Mouse (Mus musculus): ENCODE measurements at regions not wholly inside any gene's neighbourhood (a gene's known extent, or its start where the extent isn't known, plus 50 kb on each side); places are given as distances from the start of the nearest gene placed in this dataset.

DNA sequence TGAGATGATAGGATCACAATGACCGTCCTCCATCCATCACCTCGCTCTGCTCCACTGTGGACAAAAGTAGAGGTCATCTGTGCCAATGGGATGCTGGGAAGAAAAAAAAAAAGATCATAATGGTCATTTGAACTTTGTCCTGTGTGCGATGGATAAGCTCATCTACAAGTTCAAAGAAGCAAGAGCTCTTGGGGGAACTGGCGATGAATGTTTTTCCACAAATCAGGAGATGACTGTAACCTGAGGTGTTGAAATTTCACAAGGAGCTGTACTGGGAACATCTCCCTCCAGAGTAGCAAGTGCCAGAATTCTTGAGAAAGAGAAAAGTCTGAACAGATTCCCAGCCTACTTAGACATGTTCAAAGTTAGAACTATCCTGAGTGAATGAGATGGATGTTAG lies 287.0 kb downstream of the Tns3 start:
- H3K36me3 ChIP-seq (ENCODE audit: control insufficient read depth, insufficient read depth, low read length) = no peaks in the 10 kb centered on the region
- no peak overlapping the region for H3K4me2 ChIP-seq (ENCODE audit: low read length)
- no peak for ATAC-seq
- no peaks in the 10 kb centered on the region for H3K4me1 ChIP-seq (ENCODE audit: control insufficient read depth, insufficient read depth, low read depth, low read length)
- no peak overlapping the region for H3K9ac ChIP-seq (ENCODE audit: low read depth, low read length)
- WGBS = 81% methylated on average over 4 of the region's 4 CpGs
- H3K9me3 ChIP-seq (ENCODE audit: control insufficient read depth, low read length) = no peaks in the 10 kb centered on the region
- no peaks in the 10 kb centered on the region for H3K27me3 ChIP-seq (replicated peaks; ENCODE audit: control insufficient read depth, insufficient read depth, low read length)
- H3K27ac ChIP-seq (ENCODE audit: low read depth, low read length) = no peak overlapping the region
- H3K4me3 ChIP-seq (ENCODE audit: low read length) = no peak overlapping the region

DNA sequence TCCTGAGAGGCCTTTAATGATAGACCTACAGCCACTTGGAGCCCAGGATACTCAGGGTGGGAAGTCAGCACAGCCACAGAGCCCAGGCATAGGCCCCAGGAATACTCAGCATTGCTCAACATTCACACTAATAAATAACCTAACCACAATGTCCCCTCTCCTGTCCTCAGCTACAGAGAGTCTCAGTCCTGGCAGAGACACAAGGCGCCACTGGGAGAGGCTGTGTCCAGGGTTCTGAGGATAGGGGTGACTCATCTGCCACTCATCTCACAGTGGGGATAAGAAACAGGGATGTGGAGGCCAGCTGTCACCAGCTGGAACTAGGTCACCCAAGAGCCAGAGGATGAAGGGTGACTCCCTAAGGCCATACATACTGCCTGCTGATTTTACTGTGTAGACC lies 298.8 kb downstream of the Tns3 start:
- Histone ChIP-seq H3K4me1 (ENCODE audit: control insufficient read depth, insufficient read depth, low read depth, low read length) (no peaks in the 10 kb centered on the region), H3K9me3 (ENCODE audit: control insufficient read depth, low read length) (no peaks in the 10 kb centered on the region), H3K4me2 (ENCODE audit: low read length) (no peak overlapping the region), H3K36me3 (ENCODE audit: control insufficient read depth, insufficient read depth, low read length) (no peaks in the 10 kb centered on the region), H3K27me3 (replicated peaks; ENCODE audit: control insufficient read depth, insufficient read depth, low read length) (no peaks in the 10 kb centered on the region), H3K27ac (ENCODE audit: low read depth, low read length) (no peak overlapping the region), H3K4me3 (ENCODE audit: low read length) (no peak overlapping the region), H3K9ac (ENCODE audit: low read depth, low read length) (no peak overlapping the region)
- ATAC-seq = no peak
- 84% methylated on average over 1 of the region's 1 CpGs for WGBS

DNA sequence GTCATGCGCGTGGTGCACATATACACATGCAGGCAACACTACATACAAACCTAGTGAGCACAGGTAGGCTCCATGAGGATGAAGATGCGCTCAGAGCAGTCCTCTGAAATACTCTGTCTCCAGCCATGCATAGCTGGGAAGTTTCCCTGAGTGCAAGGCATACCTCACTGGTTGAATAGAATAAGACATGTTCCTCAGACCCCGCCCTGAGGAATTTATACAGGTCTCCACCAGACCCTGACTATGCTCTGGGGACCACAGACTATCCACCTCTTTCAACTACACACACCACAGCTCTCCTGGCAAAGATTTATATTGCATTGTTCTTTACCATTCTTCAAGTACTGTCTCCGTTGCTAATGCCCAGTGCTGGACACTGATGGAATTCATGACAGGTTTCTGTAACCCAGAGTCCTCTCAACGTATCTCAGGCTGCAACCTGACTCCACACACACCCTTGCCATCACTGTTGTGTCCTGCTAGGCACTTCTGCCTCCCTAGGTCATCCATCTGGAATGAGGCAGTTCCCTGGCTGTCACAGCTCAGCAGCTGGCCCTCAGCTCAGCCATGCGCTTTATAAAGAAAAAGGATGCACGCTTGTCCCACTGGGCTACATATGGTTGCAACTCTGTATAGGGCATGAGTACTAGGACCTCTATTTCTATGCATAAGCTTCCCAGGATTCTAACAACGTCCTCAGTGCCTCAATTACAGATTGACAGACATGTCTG lies 299.5 kb downstream of the Tns3 start:
- 75% methylated on average over 9 of the region's 9 CpGs for WGBS
- Histone ChIP-seq H3K27ac (ENCODE audit: low read depth, low read length) (no peak overlapping the region), H3K36me3 (ENCODE audit: control insufficient read depth, insufficient read depth, low read length) (no peaks in the 10 kb centered on the region), H3K4me3 (ENCODE audit: low read length) (no peak overlapping the region), H3K27me3 (replicated peaks; ENCODE audit: control insufficient read depth, insufficient read depth, low read length) (no peaks in the 10 kb centered on the region), H3K4me1 (ENCODE audit: control insufficient read depth, insufficient read depth, low read depth, low read length) (no peaks in the 10 kb centered on the region), H3K9me3 (ENCODE audit: control insufficient read depth, low read length) (no peaks in the 10 kb centered on the region), H3K9ac (ENCODE audit: low read depth, low read length) (no peak overlapping the region), H3K4me2 (ENCODE audit: low read length) (no peak overlapping the region)
- no peak for ATAC-seq

DNA sequence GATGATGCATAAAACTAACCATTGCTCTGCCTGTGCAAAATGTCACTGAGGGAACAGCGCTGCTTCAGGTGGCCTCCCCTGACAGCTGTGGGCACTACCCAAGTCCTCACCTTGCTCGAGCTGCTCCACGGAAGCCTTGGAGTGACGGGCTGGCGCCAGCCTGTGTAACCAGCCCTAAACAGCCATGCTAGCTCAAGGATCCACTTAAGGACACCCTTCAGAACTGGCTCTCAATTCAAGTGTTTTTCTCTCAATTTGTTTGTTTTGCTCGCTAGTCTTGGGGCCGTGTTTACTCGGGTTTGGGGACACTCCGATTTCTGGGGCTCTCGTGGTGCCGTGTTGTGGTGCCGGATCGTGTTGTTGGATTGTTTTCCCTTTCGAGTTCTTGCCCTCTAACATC lies 319.4 kb downstream of the Tns3 start:
- Histone ChIP-seq H3K27ac (ENCODE audit: low read depth, low read length) (no peak overlapping the region), H3K27me3 (replicated peaks; ENCODE audit: control insufficient read depth, insufficient read depth, low read length) (no peaks in the 10 kb centered on the region), H3K4me3 (ENCODE audit: low read length) (no peak overlapping the region), H3K4me1 (ENCODE audit: control insufficient read depth, insufficient read depth, low read depth, low read length) (no peaks in the 10 kb centered on the region), H3K4me2 (ENCODE audit: low read length) (no peak overlapping the region), H3K36me3 (ENCODE audit: control insufficient read depth, insufficient read depth, low read length) (no peaks in the 10 kb centered on the region), H3K9ac (ENCODE audit: low read depth, low read length) (no peak overlapping the region), H3K9me3 (ENCODE audit: control insufficient read depth, low read length) (no peaks in the 10 kb centered on the region; the same call in 1 of the 2 replicates)
- 78% methylated on average over 14 of the region's 14 CpGs for WGBS
- ATAC-seq = no peak

DNA sequence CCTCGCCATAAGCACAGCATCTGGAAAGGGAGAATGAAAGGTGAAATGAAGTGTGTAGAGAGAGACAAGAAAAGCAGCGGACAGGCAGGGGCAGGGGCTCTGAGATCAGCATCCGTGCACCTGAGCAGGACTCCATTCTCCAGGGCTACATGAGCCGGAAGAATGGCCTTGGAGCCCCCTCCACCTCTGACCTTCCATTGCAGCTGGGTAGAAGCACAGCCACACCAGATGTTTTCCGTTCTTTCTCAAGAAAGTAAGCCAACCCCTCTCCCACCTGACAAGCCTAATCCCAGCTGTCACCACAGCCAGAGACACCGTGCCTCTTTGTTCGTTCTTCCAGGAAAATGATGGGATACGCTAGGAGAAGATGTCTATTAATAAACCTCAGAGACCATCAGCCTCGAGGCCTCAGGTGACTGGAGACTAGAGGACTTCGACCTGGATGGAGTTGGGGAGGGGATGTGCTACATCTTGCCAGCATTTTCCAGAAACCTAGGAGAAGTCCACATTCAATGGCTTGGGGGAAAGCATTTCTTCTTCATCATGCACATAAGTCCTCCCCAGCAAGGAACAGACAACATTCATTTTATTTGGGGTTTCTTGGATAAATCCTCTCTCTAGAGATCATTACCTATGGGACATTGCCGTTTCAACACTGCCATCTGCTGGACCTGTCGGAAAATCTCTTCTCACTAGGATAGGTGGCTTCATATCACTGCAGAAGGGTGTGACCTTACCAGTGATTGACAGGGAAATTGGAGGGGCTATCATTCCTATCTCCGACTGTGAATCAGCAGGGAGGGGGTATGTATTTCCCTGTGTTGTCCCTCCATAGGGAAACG lies 361.8 kb downstream of the Tns3 start:
- Histone ChIP-seq H3K4me1 (ENCODE audit: control insufficient read depth, insufficient read depth, low read depth, low read length) (no peaks in the 10 kb centered on the region), H3K4me2 (ENCODE audit: low read length) (no peak overlapping the region), H3K36me3 (ENCODE audit: control insufficient read depth, insufficient read depth, low read length) (no peaks in the 10 kb centered on the region), H3K9me3 (ENCODE audit: control insufficient read depth, low read length) (no peaks in the 10 kb centered on the region), H3K27me3 (replicated peaks; ENCODE audit: control insufficient read depth, insufficient read depth, low read length) (no peaks in the 10 kb centered on the region), H3K4me3 (ENCODE audit: low read length) (no peak overlapping the region), H3K27ac (ENCODE audit: low read depth, low read length) (no peak overlapping the region), H3K9ac (ENCODE audit: low read depth, low read length) (no peak overlapping the region)
- WGBS = 54% methylated on average over 14 of the region's 14 CpGs
- peak; percentile 76; the same call in 1 of the 2 replicates for ATAC-seq

DNA sequence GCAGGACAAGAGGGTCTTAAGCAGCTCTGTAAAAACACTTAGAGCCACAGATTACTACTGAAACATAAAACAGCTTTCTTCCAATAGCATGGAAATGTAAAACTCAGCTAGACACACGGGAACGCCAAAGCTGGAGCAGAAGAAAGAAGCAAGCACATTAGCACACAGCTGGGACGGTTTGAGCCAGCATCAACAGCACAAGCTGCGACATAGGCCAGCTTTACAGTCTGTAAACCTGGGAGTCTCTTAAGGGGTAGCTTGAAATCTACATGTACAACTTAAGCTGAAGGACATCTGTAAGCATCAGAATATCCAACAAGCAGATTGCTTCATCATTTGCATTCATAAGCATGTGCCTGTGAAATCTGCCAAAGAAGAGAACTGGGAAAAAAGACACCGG lies 366.9 kb downstream of the Tns3 start:
- WGBS = 80% methylated on average over 5 of the region's 5 CpGs
- Histone ChIP-seq H3K4me2 (ENCODE audit: low read length) (no peak overlapping the region), H3K4me1 (ENCODE audit: control insufficient read depth, insufficient read depth, low read depth, low read length) (0 out of 2 replicates have a peak, but pooled peaks cover 2% of the 10 kb centered on the region), H3K9ac (ENCODE audit: low read depth, low read length) (no peak overlapping the region), H3K27ac (ENCODE audit: low read depth, low read length) (no peak overlapping the region), H3K36me3 (ENCODE audit: control insufficient read depth, insufficient read depth, low read length) (no peaks in the 10 kb centered on the region), H3K27me3 (replicated peaks; ENCODE audit: control insufficient read depth, insufficient read depth, low read length) (no peaks in the 10 kb centered on the region), H3K4me3 (ENCODE audit: low read length) (no peak overlapping the region), H3K9me3 (ENCODE audit: control insufficient read depth, low read length) (no peaks in the 10 kb centered on the region)
- no peak for ATAC-seq

DNA sequence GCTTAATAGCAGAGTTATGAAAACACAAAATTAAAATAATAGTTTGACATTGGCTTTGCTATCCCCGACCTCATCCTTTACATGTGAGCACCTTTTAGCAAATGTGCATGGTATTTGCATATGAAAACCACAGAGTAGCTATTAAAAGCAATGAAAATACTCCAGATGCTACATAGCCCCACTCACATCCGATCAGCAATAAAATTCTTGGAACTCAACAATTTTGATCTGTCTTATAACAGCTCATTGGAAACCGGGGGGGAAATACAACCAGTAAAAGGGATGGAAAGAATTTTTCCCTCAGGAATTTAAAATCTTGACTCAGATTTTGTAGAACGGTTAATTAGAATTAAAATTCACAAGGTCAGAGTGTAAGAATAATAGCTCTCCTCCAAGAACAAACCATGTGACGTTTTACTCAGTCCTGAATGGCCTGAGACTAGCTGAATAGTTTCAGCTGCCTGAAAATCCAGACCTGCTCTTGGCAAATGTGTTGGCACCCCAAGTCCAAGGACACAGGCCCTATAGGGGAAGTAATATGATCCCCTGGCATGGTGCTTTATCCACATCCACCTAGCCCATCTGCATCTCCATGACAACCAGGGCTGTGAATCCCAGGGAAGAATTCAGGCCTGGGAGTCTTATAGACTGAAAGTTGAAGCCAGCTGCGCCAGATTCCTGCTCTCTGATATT lies 370.9 kb downstream of the Tns3 start:
- Histone ChIP-seq H3K9me3 (ENCODE audit: control insufficient read depth, low read length) (no peaks in the 10 kb centered on the region), H3K4me3 (ENCODE audit: low read length) (no peak overlapping the region), H3K4me2 (ENCODE audit: low read length) (no peak overlapping the region), H3K9ac (ENCODE audit: low read depth, low read length) (no peak overlapping the region), H3K4me1 (ENCODE audit: control insufficient read depth, insufficient read depth, low read depth, low read length) (0 out of 2 replicates have a peak, but pooled peaks cover 2% of the 10 kb centered on the region), H3K27ac (ENCODE audit: low read depth, low read length) (no peak overlapping the region), H3K27me3 (replicated peaks; ENCODE audit: control insufficient read depth, insufficient read depth, low read length) (no peaks in the 10 kb centered on the region), H3K36me3 (ENCODE audit: control insufficient read depth, insufficient read depth, low read length) (no peaks in the 10 kb centered on the region)
- peak; percentile 48; the same call in 1 of the 2 replicates for ATAC-seq
- WGBS = 48% methylated on average over 6 of the region's 6 CpGs

DNA sequence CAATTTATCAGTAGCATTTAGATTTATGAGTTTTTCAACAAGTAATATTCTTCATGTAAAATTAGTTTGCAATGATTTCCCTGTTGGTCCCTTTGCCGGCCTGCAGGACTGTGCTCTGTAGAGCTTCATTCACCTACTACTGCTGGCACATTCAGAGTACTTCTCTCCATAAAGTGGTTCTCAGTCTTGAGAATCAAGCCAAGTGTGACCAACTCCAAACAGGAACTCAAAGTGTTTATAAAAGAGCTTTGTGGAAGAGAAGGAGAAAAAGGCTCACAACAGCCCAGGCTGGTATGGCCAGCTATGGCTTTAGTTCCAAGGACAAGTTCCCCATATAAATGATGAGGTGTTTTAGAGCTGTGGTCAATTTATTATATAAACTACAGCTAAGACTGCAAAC lies 379.1 kb downstream of the Tns3 start:
- WGBS = 89% methylated on average over 1 of the region's 1 CpGs

DNA sequence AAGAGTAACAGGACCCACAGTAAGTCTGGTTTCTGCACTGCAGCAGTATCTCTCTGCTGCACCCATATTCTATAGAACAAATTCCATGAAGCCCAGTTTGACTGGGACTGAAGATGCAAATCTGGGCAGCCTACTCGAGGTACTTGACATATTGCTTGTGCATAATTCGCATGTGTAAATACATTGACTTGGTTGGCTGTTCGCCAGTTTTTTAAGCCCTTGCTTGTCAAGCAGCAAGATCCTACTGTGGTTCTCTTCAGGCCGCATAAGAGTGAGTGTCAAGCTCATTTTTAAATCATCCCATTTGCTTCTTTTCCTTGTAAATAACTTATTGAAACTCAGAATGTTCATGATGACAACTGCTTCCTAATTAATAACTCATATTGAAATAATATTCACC lies 389.1 kb downstream of the Tns3 start:
- Histone ChIP-seq H3K4me1 (ENCODE audit: control insufficient read depth, insufficient read depth, low read depth, low read length) (no peaks in the 10 kb centered on the region), H3K9ac (ENCODE audit: low read depth, low read length) (no peak overlapping the region), H3K4me3 (ENCODE audit: low read length) (no peak overlapping the region), H3K4me2 (ENCODE audit: low read length) (no peak overlapping the region), H3K27me3 (replicated peaks; ENCODE audit: control insufficient read depth, insufficient read depth, low read length) (no peaks in the 10 kb centered on the region), H3K36me3 (ENCODE audit: control insufficient read depth, insufficient read depth, low read length) (no peaks in the 10 kb centered on the region), H3K9me3 (ENCODE audit: control insufficient read depth, low read length) (no peaks in the 10 kb centered on the region), H3K27ac (ENCODE audit: low read depth, low read length) (no peak overlapping the region)
- WGBS = 56% methylated on average over 4 of the region's 4 CpGs
- ATAC-seq = no peak

More for the DNA sequence above, 379.1 kb downstream of the Tns3 start:
- Histone ChIP-seq H3K9ac (ENCODE audit: low read depth, low read length) (no peak overlapping the region), H3K9me3 (ENCODE audit: control insufficient read depth, low read length) (no peaks in the 10 kb centered on the region), H3K4me1 (ENCODE audit: control insufficient read depth, insufficient read depth, low read depth, low read length) (no peaks in the 10 kb centered on the region), H3K4me2 (ENCODE audit: low read length) (no peak overlapping the region), H3K27ac (ENCODE audit: low read depth, low read length) (no peak overlapping the region), H3K4me3 (ENCODE audit: low read length) (no peak overlapping the region), H3K27me3 (replicated peaks; ENCODE audit: control insufficient read depth, insufficient read depth, low read length) (no peaks in the 10 kb centered on the region), H3K36me3 (ENCODE audit: control insufficient read depth, insufficient read depth, low read length) (no peaks in the 10 kb centered on the region)
- no peak for ATAC-seq
